Mouse (Mus musculus) CD4-positive, CD25-positive, alpha-beta regulatory T cell, adult 4 months (primary cell): ENCODE measurements around the gene Npepps. TPM values are rescaled to one million over a fixed set of nuclear protein-coding genes. Genes with fewer than 3 reads are reported as not detected.

Source experiments
- ATAC-seq: one replicate; pipeline ENCODE4 v1.8.0; 2017
- polyA plus RNA-seq, 2 experiments: library from polyadenylated mRNA; unstranded; fragments of 100-300 nt; shearing (Covaris generic); gene quantifications; one replicate each; pipeline ENCODE4 v1.2.1; 2017

Gene Npepps
- polyA plus RNA-seq, 2 experiments from 2014 or later: 34.4 to 41.1 TPM

DNA sequence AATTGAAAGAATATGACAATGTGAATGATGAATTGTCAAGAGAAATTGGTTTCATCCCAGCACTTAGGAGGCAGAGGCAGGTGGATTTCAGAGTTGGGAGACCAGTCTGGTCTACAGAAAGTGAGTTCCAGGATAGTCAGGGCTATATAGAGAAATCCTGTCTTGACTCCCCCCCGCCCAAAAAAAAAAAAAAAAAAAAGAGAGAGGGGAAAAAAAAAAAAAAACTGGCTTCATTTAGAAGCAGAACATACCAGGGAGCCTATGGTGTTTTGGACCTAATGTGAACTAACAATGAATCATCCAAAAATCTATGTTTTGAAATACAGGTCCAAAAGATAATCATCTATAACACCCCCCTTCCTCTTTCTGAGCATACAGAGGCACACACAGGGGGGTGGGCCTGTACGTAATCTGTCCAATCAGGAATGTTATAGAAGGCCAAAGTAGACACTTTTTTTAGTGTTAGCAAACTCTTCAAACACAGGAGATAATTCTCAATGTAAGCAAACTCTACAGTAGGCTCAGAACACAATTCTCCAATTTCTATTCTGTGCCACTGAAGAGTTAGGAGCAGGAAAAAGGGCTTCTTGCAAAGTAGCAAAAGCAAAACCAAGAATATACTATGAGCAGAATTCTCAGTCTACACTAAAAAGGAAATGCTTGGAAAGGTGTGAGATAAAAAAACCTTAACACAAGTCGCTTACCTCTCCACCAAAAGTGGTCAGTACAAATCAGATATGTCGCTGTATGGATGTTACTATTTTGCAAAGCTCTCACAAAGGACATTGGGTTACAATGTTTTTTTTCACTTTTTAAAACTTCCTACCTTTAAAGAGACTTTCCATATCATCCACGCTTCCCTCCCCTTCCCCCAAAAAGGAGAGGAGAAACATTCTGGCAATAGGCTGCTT, 94.5 kb downstream of the Npepps start:
- ATAC-seq: no peak

- no peak for ATAC-seq
Measured at GRCm38 (mm10) chr11:97184875-97185274, 95.6 kb downstream of the Npepps start.

- ATAC-seq: no peak
Measured at GRCm38 (mm10) chr11:97182446-97182845, 98.0 kb downstream of the Npepps start.

DNA sequence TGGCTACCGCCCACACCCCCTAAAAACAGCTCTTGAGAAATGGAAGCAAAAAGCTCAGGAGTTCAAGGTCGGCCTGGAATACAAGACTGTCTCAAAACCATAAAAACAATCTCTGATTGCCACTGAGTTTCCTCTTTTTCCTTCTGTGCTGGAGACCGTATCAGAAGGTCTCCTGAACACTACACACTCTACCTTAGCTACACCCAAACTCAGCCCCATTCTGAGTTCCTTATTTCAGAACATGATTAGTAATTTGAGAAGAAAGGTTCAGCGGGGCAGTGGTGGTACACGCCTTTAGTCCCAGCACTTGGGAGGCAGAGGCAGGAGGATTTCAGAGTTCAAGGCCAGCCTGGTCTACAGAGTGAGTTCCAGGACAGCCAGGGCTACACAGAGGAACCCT, 99.4 kb downstream of the Npepps start:
- ATAC-seq: no peak

GRCm38 (mm10) chr11:97178198-97178597, 102.2 kb downstream of the Npepps start:
- ATAC-seq: no peak

GRCm38 (mm10) chr11:97176851-97177250, 103.6 kb downstream of the Npepps start:
- no peak for ATAC-seq

DNA sequence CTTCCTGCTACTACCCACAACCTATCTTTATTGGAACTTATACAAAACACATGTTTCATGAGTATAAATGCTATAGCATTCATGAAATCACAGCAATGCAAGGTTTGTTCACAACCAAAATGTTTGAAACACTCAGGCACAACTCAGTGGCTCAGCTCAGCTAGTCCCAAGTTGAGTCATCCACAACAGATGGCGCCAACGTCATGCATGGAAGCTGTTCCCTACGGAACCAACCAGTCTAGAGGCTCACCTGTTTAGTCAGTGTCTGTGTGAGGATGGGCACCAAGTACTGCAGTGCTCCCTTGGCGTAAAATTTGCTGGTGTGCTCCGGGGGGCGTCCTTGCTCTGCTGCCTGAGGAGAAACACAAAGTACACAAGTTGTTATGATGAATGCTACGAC, 104.9 kb downstream of the Npepps start:
- ATAC-seq: no peak

- no peak for ATAC-seq
Measured at GRCm38 (mm10) chr11:97160341-97160740, 120.1 kb downstream of the Npepps start.

DNA sequence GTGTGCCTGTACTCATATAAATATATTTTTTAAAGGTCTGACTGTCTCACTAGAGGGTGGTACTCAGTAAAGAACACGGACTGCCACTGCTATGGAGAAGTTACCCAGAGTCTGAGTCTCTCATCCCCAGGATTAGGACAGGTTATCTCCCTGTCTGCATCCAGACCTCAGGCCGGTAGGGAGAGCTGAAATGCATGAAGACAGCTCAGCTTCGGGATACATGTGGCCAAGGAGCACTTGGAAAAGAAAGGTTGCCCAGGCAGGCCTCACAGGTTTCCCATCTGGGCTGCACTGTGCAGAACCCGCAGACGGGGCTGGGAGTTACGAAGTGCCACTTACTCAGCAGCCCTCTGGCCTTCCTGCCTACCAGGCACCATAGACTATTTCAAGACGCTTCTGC, 123.4 kb downstream of the Npepps start:
- no peak for ATAC-seq

Other genes with a start within 250 kb of the Npepps start
- gene Lrrc46, start 239.2 kb downstream of the Npepps start, polyA plus RNA-seq: not detected
- 10 to 100 TPM; 60.9 to 82.9 TPM for gene Mrpl10, start 239.1 kb downstream of the Npepps start, polyA plus RNA-seq
- gene Osbpl7, start 230.0 kb downstream of the Npepps start, polyA plus RNA-seq: 10 to 100 TPM; 24.9 to 46.4 TPM
- 1 to 10 TPM; 2.2 TPM for gene Tbx21, start 165.3 kb downstream of the Npepps start, polyA plus RNA-seq
- gene Tbkbp1, start 129.1 kb downstream of the Npepps start, polyA plus RNA-seq: under 1 TPM in 1 of 2 experiments, not detected in 1; 0.09 TPM
- 10 to 100 TPM; 23.5 to 33.4 TPM for gene Kpnb1, start 92.8 kb downstream of the Npepps start, polyA plus RNA-seq
- 10 to 100 TPM; 38.8 to 42.3 TPM for gene Mrpl45, start 35.1 kb upstream of the Npepps start, polyA plus RNA-seq
- under 1 TPM; 0.16 to 0.30 TPM for gene Gpr179, start 71.4 kb upstream of the Npepps start, polyA plus RNA-seq
- gene Socs7, start 81.9 kb upstream of the Npepps start, polyA plus RNA-seq: 1 to 10 TPM; 7.6 to 8.4 TPM
- not detected for gene Arhgap23, start 134.9 kb upstream of the Npepps start, polyA plus RNA-seq
- gene 4933428G20Rik, start 219.7 kb upstream of the Npepps start, polyA plus RNA-seq: not detected